Mouse (Mus musculus) bone marrow, adult 2 months (tissue): ENCODE measurements around the gene Tpx2. TPM values are rescaled to one million over a fixed set of nuclear protein-coding genes. Genes with fewer than 3 reads are reported as not detected.

Experiments
- H3K27ac ChIP-seq: fragments of 200-500 bp; 2 replicates; pipeline ENCODE4 v1.5.1; 2012; ENCODE audit warnings: low read depth, mild to moderate bottlenecking, control low read depth, inconsistent platforms, low read length; ENCODE audit not compliant: control insufficient read depth, poor library complexity, insufficient read depth
- H3K4me1 ChIP-seq: fragments of 200-500 bp; 2 replicates; pipeline ENCODE4 v1.6.1; 2011; ENCODE audit warnings: low read length; ENCODE audit not compliant: control insufficient read depth, insufficient read depth
- H3K4me3 ChIP-seq: fragments of 200-500 bp; replicated peaks from 2 replicates; pipeline ENCODE3; 2011; ENCODE audit warnings: mild to moderate bottlenecking, low read depth, low read length, control low read depth; ENCODE audit not compliant: control insufficient read depth
- CTCF ChIP-seq: fragments of 200-500 bp; IDR thresholded peaks from 2 replicates; pipeline ENCODE4 v1.5.1; 2011; ENCODE audit warnings: low read length, control low read depth; ENCODE audit not compliant: control insufficient read depth, insufficient read depth
- POLR2A ChIP-seq: fragments of 200-500 bp; IDR thresholded peaks from 2 replicates; pipeline ENCODE4 v1.6.1; 2011; ENCODE audit warnings: low read depth, mild to moderate bottlenecking, control low read depth, low read length, borderline replicate concordance; ENCODE audit not compliant: control insufficient read depth
- WGBS: fragments of 180-500 bp; shearing (Covaris S2); methylation state at CpG from one replicate; pipeline ENCODE4 v1.1.7; 2018; 5-methylcytosine and 5-hydroxymethylcytosine counted together
- polyA plus RNA-seq: library from polyadenylated mRNA; stranded (reverse); fragments of >200 nt; gene quantifications from 2 replicates; pipeline ENCODE4 v1.2.4, GENCODE M21; 2011; ENCODE audit warnings: low replicate concordance; ENCODE audit not compliant: missing spikeins, insufficient read depth, insufficient read length

Tpx2 gene
- 57.0 and 74.1 TPM in 2 replicates for polyA plus RNA-seq

DNA sequence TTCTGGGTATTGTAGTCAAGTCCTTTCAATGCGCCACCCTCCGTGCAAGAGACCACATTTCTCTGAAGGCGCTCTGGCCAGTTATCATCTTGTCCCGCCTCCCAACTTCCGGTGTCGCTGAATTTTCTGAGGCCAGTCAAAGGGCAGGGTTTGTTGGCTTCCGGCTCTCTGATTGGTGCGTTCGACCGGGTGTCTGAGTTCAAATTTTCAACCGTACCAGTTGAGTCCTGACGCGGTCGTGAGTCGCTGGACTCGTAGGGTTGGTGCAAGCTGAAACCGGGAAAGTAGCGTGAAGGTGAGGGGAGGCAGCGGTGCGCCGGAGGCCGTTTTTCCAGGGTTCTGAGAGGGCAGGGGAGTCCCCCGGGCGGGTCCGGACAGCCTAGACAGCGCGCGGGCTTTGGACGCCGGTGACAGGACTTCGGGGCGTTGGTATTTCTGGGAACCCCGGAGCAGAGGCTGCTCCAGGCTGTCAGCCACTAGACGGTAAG is at the start of gene Tpx2:
Gene Tpx2, plus strand, starts transcription at position 150 of the 488 bp plus-strand sequence.
- H3K4me3 ChIP-seq = peak within 1 kb of the TSS; percentile 82
- H3K4me1 ChIP-seq = no peaks in the 10 kb centered on the region; the same call in 1 of the 2 replicates
- peak within 1 kb of the TSS; percentile 25 for H3K27ac ChIP-seq
- TF ChIP-seq CTCF (no peak), POLR2A (peak; percentile 77)
- under 1% methylated on average over 34 of the region's 34 CpGs for WGBS

DNA sequence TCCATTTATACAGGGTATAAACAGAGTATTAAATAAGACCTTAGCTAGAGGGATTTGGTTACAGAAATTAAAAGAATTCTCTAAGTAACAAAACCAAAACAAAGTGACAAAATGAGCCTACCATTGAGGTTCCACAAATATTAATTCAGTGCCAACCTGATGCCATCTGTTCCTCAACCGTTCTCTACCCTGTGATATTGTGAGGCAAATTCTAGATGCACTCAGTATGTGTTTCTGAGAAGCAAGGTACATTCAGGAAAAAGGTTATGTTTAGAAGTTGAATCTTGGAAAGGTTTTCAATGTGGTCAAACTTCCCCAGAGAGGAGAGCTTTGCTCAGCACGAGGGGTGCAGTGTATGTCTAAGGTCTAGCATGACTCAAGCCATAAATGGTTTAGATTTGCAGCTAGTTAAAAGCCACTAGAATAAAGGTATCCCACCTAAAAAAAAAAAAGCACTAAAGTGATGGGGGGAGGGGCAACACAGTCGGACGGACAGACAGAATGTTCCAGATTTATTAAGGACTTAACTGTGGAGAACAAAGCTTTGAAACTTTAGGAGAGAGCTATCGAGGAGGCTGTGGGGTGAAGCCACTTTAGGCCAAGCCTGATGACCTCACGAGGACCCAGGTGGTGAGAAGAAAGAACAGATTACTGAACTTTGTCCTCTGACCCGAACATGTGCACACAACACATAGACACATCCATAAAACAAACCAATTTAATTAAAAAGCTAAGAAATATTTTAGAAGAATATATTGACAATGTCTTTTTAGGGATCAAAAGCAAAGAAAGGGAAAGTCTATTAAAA is 47.6 kb upstream of the Tpx2 start:
- H3K4me1 ChIP-seq = peaks cover 4% of the 10 kb centered on the region; the same call in 1 of the 2 replicates
- TF ChIP-seq CTCF = no peak
- no peak for TF ChIP-seq POLR2A
- no peak overlapping the region for H3K4me3 ChIP-seq
- H3K27ac ChIP-seq = no peak overlapping the region
- 73% methylated on average over 7 of the region's 7 CpGs for WGBS

GRCm38 (mm10) chr2:152800762-152801113 is 47.0 kb upstream of the Tpx2 start:
- TF ChIP-seq CTCF (no peak), POLR2A (no peak)
- peaks cover 4% of the 10 kb centered on the region; the same call in 1 of the 2 replicates for H3K4me1 ChIP-seq
- H3K27ac ChIP-seq = no peak overlapping the region
- H3K4me3 ChIP-seq = no peak overlapping the region

GRCm38 (mm10) chr2:152802303-152802702 is 45.5 kb upstream of the Tpx2 start:
- TF ChIP-seq CTCF (no peak), POLR2A (no peak)
- WGBS = 84% methylated on average over 10 of the region's 10 CpGs
- Histone ChIP-seq H3K27ac (no peak overlapping the region), H3K4me1 (peaks cover 3% of the 10 kb centered on the region; the same call in 1 of the 2 replicates), H3K4me3 (no peak overlapping the region)

DNA sequence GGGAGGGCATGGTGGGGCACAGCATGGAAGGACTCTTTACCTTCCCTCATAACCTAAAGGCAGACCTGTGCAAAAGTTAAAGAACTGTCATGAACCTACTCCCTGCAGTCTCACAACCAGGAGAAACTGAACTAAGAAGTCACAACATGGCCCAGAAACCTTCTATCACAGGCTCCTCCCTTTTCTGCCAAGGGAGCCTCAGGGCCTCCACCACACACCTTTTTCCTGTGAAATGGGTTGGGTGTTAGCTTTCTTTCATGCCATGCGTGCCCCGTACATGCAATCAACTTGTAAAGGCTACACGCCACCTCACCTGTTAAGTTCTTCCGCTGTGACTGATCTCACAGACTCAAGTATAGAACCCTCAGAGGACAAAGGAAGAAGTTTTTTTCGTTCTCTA is 44.7 kb upstream of the Tpx2 start:
- no peak for TF ChIP-seq POLR2A
- TF ChIP-seq CTCF = no peak
- H3K27ac ChIP-seq = no peak overlapping the region
- H3K4me1 ChIP-seq = peaks cover 1% of the 10 kb centered on the region; the same call in 1 of the 2 replicates
- WGBS = 89% methylated on average over 5 of the region's 5 CpGs
- H3K4me3 ChIP-seq = no peak overlapping the region

GRCm38 (mm10) chr2:152804408-152805110 is 43.2 kb upstream of the Tpx2 start:
- Histone ChIP-seq H3K4me3 (no peak overlapping the region), H3K27ac (no peak overlapping the region), H3K4me1 (peaks cover 1% of the 10 kb centered on the region; the same call in 1 of the 2 replicates)
- TF ChIP-seq POLR2A (no peak), CTCF (no peak)
- WGBS = 35% methylated on average over 6 of the region's 6 CpGs

- WGBS = 74% methylated on average over 5 of the region's 5 CpGs
- Histone ChIP-seq H3K4me1 (peaks cover 3% of the 10 kb centered on the region; the same call in 1 of the 2 replicates), H3K27ac (no peak overlapping the region), H3K4me3 (no peak overlapping the region)
- TF ChIP-seq CTCF = no peak
- TF ChIP-seq POLR2A = no peak
Observed at GRCm38 (mm10) chr2:152805111-152805490, 42.7 kb upstream of the Tpx2 start.

DNA sequence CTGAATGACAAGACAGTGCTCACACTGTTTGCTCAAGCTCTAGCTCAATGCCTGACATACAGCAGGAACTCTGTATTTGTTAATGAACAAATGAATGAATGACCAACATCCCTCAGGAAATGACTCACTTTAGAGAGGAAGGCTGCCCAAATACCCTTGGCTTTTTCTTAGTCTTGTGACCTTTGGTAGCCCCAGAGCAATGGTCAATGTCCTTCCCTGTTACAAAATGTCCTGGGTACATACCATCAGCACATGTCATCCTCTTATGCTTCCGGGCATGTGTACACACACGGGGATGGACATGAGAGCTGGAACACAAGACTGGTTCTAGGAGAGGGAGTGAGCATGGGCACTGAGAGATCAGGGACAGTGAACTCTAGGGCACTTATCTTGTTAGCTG is 41.7 kb upstream of the Tpx2 start:
- Histone ChIP-seq H3K27ac (no peak overlapping the region), H3K4me1 (peaks cover 4% of the 10 kb centered on the region; the same call in 1 of the 2 replicates), H3K4me3 (no peak overlapping the region)
- TF ChIP-seq CTCF = no peak
- no peak for TF ChIP-seq POLR2A
- 58% methylated on average over 2 of the region's 2 CpGs for WGBS
